Mouse (Mus musculus) hindbrain, embryonic 11.5 days (tissue): ENCODE results near the gene Rgs6. TPM values are rescaled to one million over a fixed set of nuclear protein-coding genes. Genes with fewer than 3 reads are reported as not detected.
A peak's percentile ranks its signal among the peaks of the same experiment; 100 is the strongest.

Source experiments
- ATAC-seq: fragments of 200-750 bp; cut with Nextera tagmentation; 2 replicates; pipeline ENCODE4 v1.8.0; 2017; ENCODE audit warnings: mild to moderate bottlenecking, moderate TSS enrichment, moderate library complexity; ENCODE audit not compliant: low FRiP score
- DNase-seq: peaks from one replicate; pipeline ENCODE4 v3.0.0-alpha.2; 2015; ENCODE audit warnings: low spot score
- H3K27ac ChIP-seq: fragments of 300-500 bp; sonication (generic); 2 replicates; pipeline ENCODE4 v1.5.1; 2014; ENCODE audit warnings: mild to moderate bottlenecking, low read depth, low read length
- H3K27me3 ChIP-seq: fragments of 300-500 bp; sonication (generic); 2 replicates; pipeline ENCODE4 v1.6.1; 2014; ENCODE audit warnings: mild to moderate bottlenecking, low read length, moderate library complexity, mixed read lengths; ENCODE audit not compliant: control insufficient read depth, insufficient read depth
- H3K36me3 ChIP-seq: fragments of 300-500 bp; sonication (generic); 2 replicates; pipeline ENCODE4 v1.6.1; 2014; ENCODE audit warnings: mild to moderate bottlenecking, low read length, moderate library complexity, mixed read lengths; ENCODE audit not compliant: control insufficient read depth, insufficient read depth
- H3K4me1 ChIP-seq: fragments of 300-500 bp; sonication (generic); replicated peaks from 2 replicates; pipeline ENCODE4 v1.6.1; 2014; ENCODE audit warnings: low read length, mixed read lengths; ENCODE audit not compliant: control insufficient read depth, insufficient read depth
- H3K4me2 ChIP-seq: fragments of 300-500 bp; sonication (generic); replicated peaks from 2 replicates; pipeline ENCODE4 v1.6.1; 2014; ENCODE audit warnings: mild to moderate bottlenecking, low read depth, low read length
- H3K4me3 ChIP-seq: fragments of 300-500 bp; sonication (generic); 2 replicates; pipeline ENCODE4 v1.5.1; 2014; ENCODE audit warnings: low read depth, low read length
- H3K9ac ChIP-seq: fragments of 300-500 bp; sonication (generic); 2 replicates; pipeline ENCODE4 v1.6.1; 2014; ENCODE audit warnings: low read depth, low read length
- H3K9me3 ChIP-seq: fragments of 300-500 bp; sonication (generic); 2 replicates; pipeline ENCODE4 v1.6.1; 2016; ENCODE audit warnings: low read length; ENCODE audit not compliant: control insufficient read depth
- WGBS: fragments of 180-500 bp; shearing (Covaris S2); extraction: QIAGEN DNeasy Blood & Tissue Kit; methylation state at CpG from one replicate; pipeline ENCODE4 v1.1.7; 2014; 5-methylcytosine and 5-hydroxymethylcytosine counted together
- polyA plus RNA-seq: library from polyadenylated mRNA; unstranded; fragments of >200 nt; fragmentation: Nextera tagmentation; extraction: Ambion mirVana; gene quantifications from 2 replicates; pipeline ENCODE4 v1.2.1, GENCODE M21; 2014

Rgs6 gene
- polyA plus RNA-seq, 1 experiment from 2014 or later: 0.22 TPM

GRCm38 (mm10) chr12:83037798-83038560 is 449.9 kb downstream of the Rgs6 start:
- no peaks in the 10 kb centered on the region for H3K27me3 ChIP-seq
- H3K36me3 ChIP-seq: no peaks in the 10 kb centered on the region
- 73% methylated on average over 25 of the region's 25 CpGs for WGBS
- H3K9me3 ChIP-seq: no peaks in the 10 kb centered on the region
- H3K4me2 ChIP-seq: no peak overlapping the region
- H3K4me1 ChIP-seq: no peaks in the 10 kb centered on the region; the same call in 1 of the 2 replicates
- ATAC-seq (peak; percentile 80), DNase-seq (peak; percentile 51)
- H3K27ac ChIP-seq: peak overlapping the region; percentile 87
- H3K9ac ChIP-seq: no peak overlapping the region
- no peak overlapping the region for H3K4me3 ChIP-seq

DNA sequence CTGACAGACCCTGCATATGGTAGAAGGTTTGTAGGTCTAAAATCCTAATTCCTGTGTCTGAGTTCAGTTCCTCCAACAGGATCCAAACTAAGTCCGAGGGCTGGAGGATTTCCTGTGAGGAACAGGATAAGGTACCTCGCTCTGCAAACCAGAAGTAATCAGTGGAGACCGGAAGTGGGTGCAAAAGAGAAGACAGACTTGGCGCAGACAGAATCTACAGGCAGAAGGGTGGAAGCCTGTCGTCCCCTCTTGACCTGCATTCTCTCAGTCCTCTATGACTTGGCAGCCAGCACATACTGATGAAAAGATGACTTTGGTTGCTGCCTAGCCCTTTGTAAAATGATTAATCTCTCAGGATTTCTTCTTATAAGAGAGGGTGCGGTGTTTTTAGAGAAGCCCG is 450.7 kb downstream of the Rgs6 start:
- H3K9ac ChIP-seq: 0 out of 2 replicates have a peak overlapping the region, but pooled peaks have one; percentile 7
- H3K9me3 ChIP-seq: no peaks in the 10 kb centered on the region
- no peaks in the 10 kb centered on the region for H3K36me3 ChIP-seq
- no peaks in the 10 kb centered on the region; the same call in 1 of the 2 replicates for H3K4me1 ChIP-seq
- whole genome bisulfite sequencing: 88% methylated on average over 7 of the region's 7 CpGs
- no peak for ATAC-seq
- no peak for DNase-seq
- peak overlapping the region; percentile 87 for H3K27ac ChIP-seq
- no peaks in the 10 kb centered on the region for H3K27me3 ChIP-seq
- H3K4me3 ChIP-seq: no peak overlapping the region
- H3K4me2 ChIP-seq: no peak overlapping the region

DNA sequence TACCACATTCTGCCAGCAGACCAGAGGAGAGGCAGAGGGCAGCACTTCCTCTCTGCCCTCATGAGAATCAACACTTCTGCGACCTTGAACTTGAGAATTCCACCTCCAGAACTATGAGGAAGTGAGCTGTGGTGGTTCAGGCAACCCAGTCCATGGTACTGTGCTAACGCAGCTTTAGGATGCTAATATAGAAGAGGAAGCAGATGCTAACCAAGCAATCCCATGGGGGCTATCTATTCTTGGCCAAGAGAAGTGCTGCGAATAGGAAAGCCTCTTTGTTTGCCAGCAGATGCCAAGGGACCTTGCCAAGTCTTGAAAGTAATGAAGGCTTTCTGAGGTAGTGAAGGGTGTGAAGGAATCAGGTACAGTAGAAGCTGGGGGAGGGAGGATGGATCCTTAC is 451.8 kb downstream of the Rgs6 start:
- Histone ChIP-seq H3K4me2 (no peak overlapping the region), H3K27me3 (no peaks in the 10 kb centered on the region), H3K4me1 (peaks cover 6% of the 10 kb centered on the region; the same call in 1 of the 2 replicates), H3K27ac (no peak overlapping the region), H3K36me3 (no peaks in the 10 kb centered on the region), H3K9ac (no peak overlapping the region), H3K4me3 (no peak overlapping the region), H3K9me3 (no peaks in the 10 kb centered on the region)
- DNase-seq: no peak
- no peak for ATAC-seq
- 74% methylated on average over 3 of the region's 3 CpGs for WGBS

DNA sequence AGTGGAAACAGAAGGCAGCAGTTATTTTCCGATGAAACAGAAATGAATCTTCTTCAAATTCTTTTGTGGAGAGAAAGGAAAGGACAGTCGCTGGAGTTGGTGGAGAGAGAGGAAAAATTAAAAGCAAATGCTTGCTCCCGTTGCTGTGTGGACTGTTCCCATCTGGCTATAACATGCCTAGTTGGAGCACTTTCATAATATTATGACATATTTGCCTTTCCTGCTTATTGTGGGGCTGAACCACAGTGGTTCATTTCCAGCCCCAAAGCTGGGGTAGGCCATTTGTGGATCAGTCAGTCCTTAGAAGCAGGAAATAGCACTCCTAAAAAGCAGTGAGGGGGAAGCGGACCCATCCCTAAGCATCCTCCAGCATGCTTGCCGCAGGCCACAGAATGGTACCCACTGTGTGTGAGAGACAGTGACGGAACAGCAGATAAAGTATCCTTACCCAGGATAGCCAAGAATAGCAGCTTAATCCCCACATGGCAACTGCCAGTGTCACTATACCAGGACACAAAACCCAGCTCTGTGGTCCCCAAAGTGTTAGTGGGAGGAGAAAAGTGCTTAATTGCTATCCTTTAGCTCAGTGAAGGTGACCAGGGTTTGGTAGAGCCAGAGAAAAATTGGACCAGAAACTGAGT is 456.0 kb downstream of the Rgs6 start:
- no peak for DNase-seq
- no peaks in the 10 kb centered on the region for H3K36me3 ChIP-seq
- no peak overlapping the region for H3K4me3 ChIP-seq
- ATAC-seq: peak; percentile 67; the same call in 1 of the 2 replicates
- H3K27ac ChIP-seq: peak overlapping the region; percentile 81
- peaks cover 9% of the 10 kb centered on the region; the same call in 1 of the 2 replicates for H3K4me1 ChIP-seq
- no peak overlapping the region for H3K4me2 ChIP-seq
- 0 out of 2 replicates have a peak overlapping the region, but pooled peaks have one; percentile 20 for H3K9ac ChIP-seq
- H3K27me3 ChIP-seq: no peaks in the 10 kb centered on the region
- no peaks in the 10 kb centered on the region for H3K9me3 ChIP-seq
- WGBS: 54% methylated on average over 6 of the region's 6 CpGs

DNA sequence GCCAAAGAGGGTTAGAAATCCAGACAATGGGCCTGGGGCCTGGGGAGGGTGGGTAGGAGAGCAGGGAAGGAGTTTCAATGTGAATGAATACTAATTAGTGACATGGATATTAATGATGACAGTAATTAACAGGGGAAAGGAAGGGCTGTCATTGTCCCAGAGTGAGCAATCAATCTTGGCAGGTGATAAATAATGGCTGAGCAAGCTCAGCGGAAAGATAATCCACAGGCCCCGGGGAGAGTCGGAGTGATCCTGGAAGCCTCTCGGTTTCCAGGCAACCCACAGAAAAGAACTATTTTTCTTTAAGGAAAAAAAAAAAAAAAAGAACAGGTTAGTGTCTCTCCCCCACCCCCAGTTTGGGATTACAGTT is 456.5 kb downstream of the Rgs6 start:
- DNase-seq (peak; percentile 56), ATAC-seq (peak; percentile 70)
- Histone ChIP-seq H3K9me3 (no peaks in the 10 kb centered on the region), H3K9ac (no peak overlapping the region), H3K4me1 (peaks cover 9% of the 10 kb centered on the region; the same call in 1 of the 2 replicates), H3K27me3 (no peaks in the 10 kb centered on the region), H3K4me3 (no peak overlapping the region), H3K27ac (peak overlapping the region; percentile 81), H3K36me3 (no peaks in the 10 kb centered on the region), H3K4me2 (peak overlapping the region; percentile 19; the same call in 1 of the 2 replicates)
- WGBS: 17% methylated on average over 4 of the region's 4 CpGs

GRCm38 (mm10) chr12:83045001-83045531 is 457.0 kb downstream of the Rgs6 start:
- ATAC-seq (peak; percentile 42), DNase-seq (no peak)
- H3K4me3 ChIP-seq: no peak overlapping the region
- H3K27ac ChIP-seq: peak overlapping the region; percentile 71
- no peaks in the 10 kb centered on the region for H3K9me3 ChIP-seq
- WGBS: 40% methylated on average over 12 of the region's 12 CpGs
- H3K9ac ChIP-seq: no peak overlapping the region
- H3K4me1 ChIP-seq: peaks cover 9% of the 10 kb centered on the region; the same call in 1 of the 2 replicates
- no peaks in the 10 kb centered on the region for H3K27me3 ChIP-seq
- no peaks in the 10 kb centered on the region for H3K36me3 ChIP-seq
- H3K4me2 ChIP-seq: peak overlapping the region; percentile 19; the same call in 1 of the 2 replicates

DNA sequence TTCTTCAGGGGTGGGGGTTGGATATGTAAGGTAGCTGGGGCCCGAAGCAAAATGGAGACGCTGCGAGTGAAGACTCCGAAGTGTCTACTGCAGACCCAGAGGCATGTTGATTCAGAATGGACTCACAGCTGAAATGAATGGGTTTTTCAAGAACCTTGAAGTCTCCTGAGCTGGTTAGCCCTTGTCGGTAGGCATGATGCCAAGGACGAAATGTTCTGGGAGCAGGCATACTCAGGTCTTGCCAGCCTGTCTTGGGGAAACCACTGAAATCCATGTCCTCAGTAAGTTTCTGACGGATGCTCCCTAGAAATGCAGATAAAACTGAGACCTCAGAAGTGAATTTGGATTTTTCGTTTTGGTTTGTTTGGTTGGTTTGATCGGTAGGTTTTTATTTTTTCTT is 458.6 kb downstream of the Rgs6 start:
- no peak overlapping the region for H3K4me2 ChIP-seq
- H3K27ac ChIP-seq: no peak overlapping the region

DNA sequence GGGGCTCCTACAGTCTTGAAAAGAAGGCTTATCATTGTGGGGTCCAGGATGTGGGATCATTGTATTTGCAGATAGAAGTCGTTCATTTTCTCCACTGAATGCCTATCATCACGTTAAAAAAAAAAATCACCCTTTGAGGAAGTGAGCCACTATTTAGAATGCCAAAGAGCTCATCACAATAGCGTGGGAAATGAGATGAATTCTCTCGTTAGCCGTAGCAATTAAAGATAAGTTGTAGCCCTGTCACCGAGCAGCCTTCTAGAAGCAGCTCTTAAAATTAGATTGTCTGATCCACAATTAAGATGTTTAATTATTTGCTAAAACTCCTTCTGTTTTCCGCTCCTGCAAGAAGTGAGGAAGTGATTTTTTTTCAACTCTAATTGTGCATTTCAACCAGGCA is 459.6 kb downstream of the Rgs6 start:
- ATAC-seq (no peak), DNase-seq (no peak)
- H3K4me2 ChIP-seq: no peak overlapping the region
- H3K4me3 ChIP-seq: no peak overlapping the region
- WGBS: 74% methylated on average over 7 of the region's 7 CpGs
- no peaks in the 10 kb centered on the region for H3K9me3 ChIP-seq
- H3K36me3 ChIP-seq: no peaks in the 10 kb centered on the region
- peaks cover 9% of the 10 kb centered on the region; the same call in 1 of the 2 replicates for H3K4me1 ChIP-seq
- no peak overlapping the region for H3K9ac ChIP-seq
- no peak overlapping the region for H3K27ac ChIP-seq
- no peaks in the 10 kb centered on the region for H3K27me3 ChIP-seq

More for the DNA sequence above, 458.6 kb downstream of the Rgs6 start:
- Histone ChIP-seq H3K4me3 (no peak overlapping the region), H3K9me3 (no peaks in the 10 kb centered on the region), H3K36me3 (no peaks in the 10 kb centered on the region), H3K4me1 (peaks cover 9% of the 10 kb centered on the region; the same call in 1 of the 2 replicates), H3K27me3 (no peaks in the 10 kb centered on the region), H3K9ac (no peak overlapping the region)
- DNase-seq (no peak), ATAC-seq (no peak)
- 97% methylated on average over 9 of the region's 9 CpGs for WGBS
